Mouse (Mus musculus): ENCODE results near the gene Dglucy. TPM values are rescaled to one million over a fixed set of nuclear protein-coding genes. Genes with fewer than 3 reads are reported as not detected.

Dglucy gene
- total RNA-seq (2021): 1 to 10 TPM; 6.2 to 8.6 TPM
- long read RNA-seq, partial matches to known transcripts: 0 of 6 reads
- long read RNA-seq, other reads (novel, unspliced or antisense): 2 of 6 reads

GRCm38 (mm10) chr12:100778934-100779865 lies at the start of gene Dglucy:
Gene Dglucy (plus strand): TSS chr12:100779057.
- peak; percentile 68 to 88 for DNase-seq (ENCODE audit: low spot score in 2 of 2)

- no peak for DNase-seq (ENCODE audit: low spot score in 2 of 2)
Measured at GRCm38 (mm10) chr12:100735156-100735555, 43.7 kb upstream of the Dglucy start.

GRCm38 (mm10) chr12:100735581-100735980 lies 43.3 kb upstream of the Dglucy start:
- DNase-seq (ENCODE audit: low spot score in 2 of 2): no peak

- no peak for DNase-seq (ENCODE audit: low spot score in 2 of 2)
Measured at GRCm38 (mm10) chr12:100738498-100738897, 40.4 kb upstream of the Dglucy start.

- DNase-seq (ENCODE audit: low spot score in 2 of 2): no peak
Measured at GRCm38 (mm10) chr12:100739011-100739570, 39.8 kb upstream of the Dglucy start.

- no peak for DNase-seq (ENCODE audit: low spot score in 2 of 2)
Measured at GRCm38 (mm10) chr12:100740313-100740712, 38.5 kb upstream of the Dglucy start.

- no peak for DNase-seq (ENCODE audit: low spot score in 2 of 2)
Measured at GRCm38 (mm10) chr12:100742468-100742867, 36.4 kb upstream of the Dglucy start.

DNA sequence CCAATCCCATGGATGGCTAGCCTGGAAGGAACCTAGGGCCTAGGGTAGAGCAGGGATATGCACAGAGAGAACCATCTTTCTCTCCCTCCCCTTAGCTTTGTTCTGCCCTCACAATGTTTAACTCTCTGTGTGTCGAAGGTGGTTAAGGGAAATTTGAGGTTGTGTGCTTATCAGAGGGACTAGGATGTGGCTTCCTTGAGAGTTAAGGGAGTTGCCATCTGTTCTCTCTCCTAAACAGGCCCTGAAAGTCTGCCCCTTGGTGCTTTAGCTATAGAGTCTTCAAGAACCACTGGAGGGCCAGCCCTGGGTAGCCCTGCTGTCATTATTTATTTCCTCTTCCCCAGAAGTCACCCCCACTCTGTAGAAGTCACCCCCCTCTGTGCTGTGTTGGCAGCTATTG lies 25.9 kb upstream of the Dglucy start:
- no peak for DNase-seq (ENCODE audit: low spot score in 2 of 2)

GRCm38 (mm10) chr12:100753716-100754115 lies 25.1 kb upstream of the Dglucy start:
- no peak for DNase-seq (ENCODE audit: low spot score in 2 of 2)

DNA sequence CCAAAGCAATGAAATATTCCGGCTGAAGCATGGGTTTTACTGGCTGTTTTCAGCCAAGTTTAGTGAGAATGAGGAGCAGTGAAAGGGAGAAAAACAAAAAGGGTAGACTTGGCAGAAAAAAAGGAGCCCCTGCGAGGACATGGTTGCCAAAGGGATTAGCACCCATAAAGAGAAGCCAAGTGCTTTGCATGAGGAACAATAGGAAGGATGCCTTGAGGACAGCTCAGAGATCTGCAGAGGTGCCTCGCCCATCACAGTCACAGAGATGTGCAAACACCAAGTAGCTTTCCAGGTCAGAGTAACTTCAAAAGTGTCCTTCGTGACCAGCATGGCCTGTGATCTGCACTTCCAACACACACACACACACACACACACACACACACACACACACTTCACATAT lies 21.4 kb upstream of the Dglucy start:
- no peak for DNase-seq (ENCODE audit: low spot score in 2 of 2)

DNA sequence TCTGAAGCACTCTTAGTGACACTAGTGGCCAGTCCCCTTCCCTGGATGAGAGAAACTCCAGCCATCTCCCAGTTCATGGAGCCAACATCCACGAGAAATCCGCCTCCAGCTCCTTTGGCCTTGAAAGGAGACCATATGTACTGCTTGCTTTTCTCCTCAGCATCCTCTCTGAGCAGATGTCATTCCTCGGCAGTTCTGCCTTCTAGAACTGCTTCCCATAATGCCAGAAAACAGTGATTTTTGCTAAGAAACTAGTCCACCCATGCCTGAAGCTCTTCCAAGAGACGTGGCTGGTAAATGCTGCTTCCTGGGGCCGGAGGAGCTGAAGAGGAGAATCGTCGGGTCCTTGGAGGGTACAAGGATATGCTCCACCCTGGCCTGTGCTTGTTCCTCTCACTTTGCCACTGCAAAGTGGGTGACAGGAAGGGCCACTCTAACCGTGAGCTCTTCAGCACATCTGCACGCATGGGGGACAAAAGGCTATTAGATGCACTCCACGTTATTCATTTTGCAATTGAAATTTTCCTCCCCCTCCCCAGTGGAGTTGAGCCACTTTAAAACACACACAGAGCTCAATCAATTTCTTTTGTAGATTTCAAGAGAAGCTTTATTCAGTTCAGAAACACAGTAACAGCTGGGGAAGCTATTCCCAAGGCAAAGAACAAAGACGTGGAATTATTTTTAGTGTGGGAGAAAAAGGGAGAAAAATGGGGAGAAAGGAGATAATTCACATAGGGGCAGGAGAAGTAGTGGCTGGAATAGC lies 16.0 kb upstream of the Dglucy start:
- DNase-seq (ENCODE audit: low spot score in 2 of 2): peak; percentile 40 to 65

- DNase-seq (ENCODE audit: low spot score in 2 of 2): peak in 1 of 2 experiments; percentile 32
Measured at GRCm38 (mm10) chr12:100764329-100765018, 14.4 kb upstream of the Dglucy start.

GRCm38 (mm10) chr12:100769871-100770270 lies 9.0 kb upstream of the Dglucy start:
- DNase-seq (ENCODE audit: low spot score in 2 of 2): no peak

- no peak for DNase-seq (ENCODE audit: low spot score in 2 of 2)
Measured at GRCm38 (mm10) chr12:100770765-100771164, 8.1 kb upstream of the Dglucy start.

GRCm38 (mm10) chr12:100772230-100772984 lies 6.5 kb upstream of the Dglucy start:
- peak; percentile 24 to 26 for DNase-seq (ENCODE audit: low spot score in 2 of 2)

- no peak for DNase-seq (ENCODE audit: low spot score in 2 of 2)
Measured at GRCm38 (mm10) chr12:100774756-100775155, 4.1 kb upstream of the Dglucy start.

DNA sequence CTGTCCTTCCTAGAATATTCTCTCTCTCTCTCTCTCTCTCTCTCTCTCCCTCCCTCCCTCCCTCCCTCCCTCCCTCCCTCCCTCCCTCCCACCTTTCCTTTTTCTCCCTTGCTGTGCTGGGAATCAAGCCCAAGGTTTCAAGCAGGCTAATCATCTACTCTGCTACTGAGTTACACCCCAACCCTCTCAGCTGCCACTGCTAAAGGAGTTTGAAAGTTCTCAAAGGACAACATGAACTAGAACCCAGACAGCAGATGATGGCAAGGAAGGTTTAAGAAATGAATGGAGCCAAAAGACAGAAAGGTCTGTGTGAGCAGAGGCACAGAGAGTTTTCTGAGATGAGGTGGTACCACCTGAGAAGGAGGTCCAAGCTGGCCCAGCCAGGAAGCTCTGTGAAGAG lies 3.6 kb upstream of the Dglucy start:
- no peak for DNase-seq (ENCODE audit: low spot score in 2 of 2)

GRCm38 (mm10) chr12:100775911-100776581 lies 2.8 kb upstream of the Dglucy start:
- DNase-seq (ENCODE audit: low spot score in 2 of 2): no peak

- no peak for DNase-seq (ENCODE audit: low spot score in 2 of 2)
Measured at GRCm38 (mm10) chr12:100776991-100777390, 1.9 kb upstream of the Dglucy start.
